Mouse (Mus musculus) adrenal gland, adult 10 weeks (tissue): ENCODE results near the gene Abcb5. TPM values are rescaled to one million over a fixed set of nuclear protein-coding genes. Genes with fewer than 3 reads are reported as not detected.

Experiments
- polyA plus RNA-seq: library from polyadenylated mRNA; stranded (reverse); fragments of 350-450 nt; fragmentation: Illumina TruSeq; extraction: RNeasy Lipid Tissue Mini Kit (QIAGEN cat#74804); gene quantifications from one replicate; pipeline ENCODE4 v1.2.3, GENCODE M21; 2014; ENCODE audit warnings: low read depth, low replicate concordance

Abcb5 gene
- polyA plus RNA-seq, result not detected

GRCm38 (mm10) chr12:118966321-118966720 is at the start of gene Abcb5:
TSS of gene Abcb5 (minus strand) at chr12:118966421.

GRCm38 (mm10) chr12:118846221-118846620 is 120.0 kb downstream of the Abcb5 start, which contains the start of gene Sp8:
TSS of gene Sp8 (plus strand) at chr12:118846329.

Other genes starting within 250 kb of the Abcb5 start
- gene Sp8, start 120.1 kb downstream of the Abcb5 start, polyA plus RNA-seq, result not detected